Mouse (Mus musculus) embryonic stem cell, embryonic (primary cell): ENCODE results near the gene Tmem106a.
"Not testable (repeated sequence)": the region's sequence is repeated elsewhere in the genome, so short reads cannot be mapped to it uniquely, and the experiment has no call there.

ENCODE experiments used
- CTCF ChIA-PET, 4 experiments: fragments of 300-600 bp in 2 of 4; fragments of 350-600 bp in 2 of 4; sonication (Branson Sonifier 250); formaldehyde crosslinking; loops; one replicate each; lab custom pipeline; 2022; ENCODE audit warnings: inconsistent platforms in 2 of 4; lab: Charles Lee
- POLR2A ChIA-PET, 4 experiments: fragments of 300-600 bp in 2 of 4; fragments of 350-600 bp in 2 of 4; sonication (Branson Sonifier 250); formaldehyde crosslinking; loops; one replicate each; lab custom pipeline; 2022; ENCODE audit warnings: antibody characterized with exemption in 4 of 4, inconsistent platforms in 1 of 4; lab: Charles Lee

Tmem106a gene

DNA sequence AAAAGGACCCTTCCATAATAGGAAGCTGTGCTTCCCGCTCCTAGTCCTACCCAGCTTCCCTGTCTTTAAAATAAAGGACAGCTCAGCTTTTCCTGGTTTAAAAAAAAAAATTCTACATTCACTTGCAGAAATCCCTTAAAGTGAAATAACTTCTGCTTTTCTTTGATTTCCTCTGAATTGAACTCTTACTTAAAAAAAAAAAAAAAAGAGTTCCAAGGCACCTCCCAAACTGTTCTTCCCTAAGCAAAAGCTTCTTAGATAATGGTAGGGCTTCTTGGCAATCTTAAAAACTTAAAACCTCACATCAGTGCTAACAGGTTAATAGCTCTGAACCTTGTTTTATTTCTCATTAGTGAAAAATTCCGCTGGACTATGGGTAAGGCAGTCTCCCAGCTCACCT lies 1.2 kb downstream of the Tmem106a start:
- ChIA-PET POLR2A (interaction anchor here (0.6 to 47.2 kb wide), 53 partner anchors 6 to 141 kb away, joined by 3 to 978 read pairs (median 6); partner anchors contain the start of genes Brca1 (in 3 of the 4), Nbr1 (in 3 of the 4), Rdm1 (in 2 of the 4) and Rpl27 (in 1 of the 4)), CTCF (interaction anchor here (0.6 to 2.9 kb wide), 14 partner anchors 8 to 1015 kb away, joined by 3 to 12 read pairs (median 5); no protein-coding TSS in a partner anchor)

DNA sequence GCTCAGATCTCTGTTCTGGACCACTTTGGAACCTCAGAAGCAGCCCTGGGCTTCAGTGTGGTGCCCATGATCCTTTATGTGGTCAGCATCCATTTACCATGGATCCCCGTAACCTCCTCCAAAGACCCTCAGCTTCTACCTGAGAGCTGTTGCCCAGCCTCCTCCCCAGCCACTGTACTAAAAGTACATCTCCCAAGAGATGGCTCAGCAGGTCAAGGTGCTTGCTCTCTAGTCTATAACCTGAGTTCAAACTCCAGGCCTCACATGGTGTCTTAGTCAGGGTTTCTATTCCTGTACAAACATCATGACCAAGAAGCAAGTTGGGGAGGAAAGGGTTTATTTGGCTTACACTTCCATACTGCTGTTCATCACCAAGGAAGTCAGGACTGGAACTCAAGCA lies 3.0 kb downstream of the Tmem106a start:
- CTCF ChIA-PET, result interaction anchor here in 3 of 4 experiments (0.6 to 2.9 kb wide), 6 partner anchors 9 to 84 kb away, joined by 3 to 18 read pairs (median 4); partner anchors contain the start of gene Gm11634 (in 1 of the 3)
- POLR2A ChIA-PET, result interaction anchor here in 3 of 4 experiments (0.7 to 47.2 kb wide), 14 partner anchors 4 to 106 kb away, joined by 3 to 978 read pairs (median 4); partner anchors contain the start of genes Brca1 (in 2 of the 3), Nbr1 (in 2 of the 3), Gm11634 (in 1 of the 3) and Rdm1 (in 1 of the 3)

DNA sequence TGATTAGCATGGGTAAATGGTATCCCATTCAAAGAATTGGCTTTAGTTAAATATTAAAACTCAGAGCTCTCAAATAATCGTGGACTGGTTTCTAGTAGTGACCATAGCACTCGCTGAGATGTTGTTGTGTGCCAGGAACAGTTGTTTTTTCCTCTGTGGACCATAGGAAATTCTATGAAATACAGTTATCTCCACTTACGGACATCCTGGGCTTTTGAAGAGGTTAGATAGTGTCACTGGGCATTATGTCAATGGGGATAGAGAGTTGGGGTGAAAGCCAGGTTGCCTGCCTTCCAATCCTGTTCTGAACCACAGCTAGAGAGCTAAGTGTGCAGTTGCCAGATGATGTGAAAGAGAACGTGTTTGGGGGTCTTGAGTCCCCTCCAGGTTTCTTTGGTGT lies 3.8 kb downstream of the Tmem106a start:
- POLR2A ChIA-PET, result interaction anchor here in 3 of 4 experiments (0.7 to 47.2 kb wide), 16 partner anchors 4 to 107 kb away, joined by 3 to 978 read pairs (median 13); partner anchors contain the start of genes Nbr1 (in 2 of the 3), Brca1 (in 1 of the 3), Gm11634 (in 1 of the 3) and Rdm1 (in 1 of the 3)
- CTCF ChIA-PET, result interaction anchor here in 1 of 4 experiments (0.6 to 1.7 kb wide), 2 partner anchors 17 to 166 kb away, joined by 3 to 5 read pairs; no protein-coding TSS in a partner anchor

DNA sequence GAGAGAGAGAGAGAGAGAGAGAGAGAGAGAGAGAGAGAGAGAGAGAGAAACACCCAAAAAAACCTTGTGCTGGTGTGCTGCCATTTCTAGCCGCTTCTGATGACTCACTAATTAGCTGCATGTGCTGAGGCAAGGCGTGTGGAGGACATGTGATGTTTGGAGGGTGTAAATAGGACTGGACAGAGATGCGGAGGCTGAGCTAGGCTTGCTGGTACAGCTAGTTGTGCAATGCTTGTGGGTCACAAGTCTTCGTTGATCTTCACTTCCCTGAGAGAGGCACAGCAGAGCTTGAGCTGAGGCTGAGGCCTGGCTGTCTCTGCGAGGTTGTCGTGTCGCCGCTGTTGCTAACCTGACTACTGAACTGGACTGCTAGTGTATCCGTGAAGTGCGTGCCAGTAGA lies 5.6 kb downstream of the Tmem106a start:
- ChIA-PET POLR2A (interaction anchor here (0.6 to 47.2 kb wide), 28 partner anchors 8 to 252 kb away, joined by 3 to 978 read pairs (median 5); partner anchors contain the start of genes Nbr1 (in 2 of the 4), Brca1 (in 1 of the 4), Gm11634 (in 1 of the 4) and Rdm1 (in 1 of the 4)), CTCF (interaction anchor here in 3 of 4 experiments (0.5 to 5.5 kb wide), 4 partner anchors 11 to 214 kb away, joined by 3 to 73 read pairs (median 8); no protein-coding TSS in a partner anchor)

DNA sequence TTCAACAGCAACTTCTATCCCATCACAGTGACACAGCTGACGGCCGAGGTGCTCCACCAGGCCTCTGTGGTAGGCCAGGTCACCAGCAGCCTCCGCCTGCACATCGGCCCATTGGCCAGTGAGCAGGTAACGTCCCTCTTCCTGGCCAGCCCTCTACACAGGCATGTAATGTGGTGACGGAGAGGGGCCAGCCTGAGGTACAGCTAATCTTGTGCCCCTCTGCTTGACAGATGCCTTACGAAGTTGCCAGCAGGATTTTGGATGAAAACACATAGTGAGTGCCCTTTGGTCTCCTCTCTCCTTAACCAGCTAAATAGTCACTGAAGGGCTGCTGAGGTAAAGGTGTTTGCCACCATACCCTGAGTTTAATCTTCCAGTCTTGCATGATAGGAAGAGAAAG lies 6.8 kb downstream of the Tmem106a start:
- ChIA-PET POLR2A (interaction anchor here in 2 of 4 experiments (0.7 to 47.2 kb wide), 20 partner anchors 9 to 205 kb away, joined by 3 to 978 read pairs (median 6); partner anchors contain the start of genes Nbr1 (in 2 of the 2), Rdm1 (in 2 of the 2), Brca1 (in 1 of the 2) and Gm11634 (in 1 of the 2)), CTCF (interaction anchor here in 1 of 4 experiments (5.5 kb wide), 1 partner anchor 12 kb away, joined by 73 read pairs; no protein-coding TSS in a partner anchor)

DNA sequence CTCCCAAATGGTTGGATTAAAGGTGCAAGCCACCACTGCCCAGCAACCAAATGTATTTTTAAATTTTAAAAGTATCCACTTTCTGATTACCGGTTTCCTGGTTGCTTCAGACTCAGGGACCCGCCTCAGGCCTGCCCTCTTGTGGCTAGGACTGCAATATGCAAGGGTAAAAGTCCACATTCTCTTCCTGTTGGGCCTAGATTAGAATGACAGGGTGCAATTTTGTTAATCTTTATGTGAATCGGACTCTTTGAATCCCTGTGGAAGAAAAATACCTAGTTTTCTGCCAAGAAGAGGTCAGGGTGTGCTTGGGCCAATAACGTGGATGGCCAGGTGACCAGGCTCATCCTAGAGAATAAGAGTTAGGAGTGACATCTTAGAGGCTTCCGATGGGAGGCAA lies 7.4 kb downstream of the Tmem106a start:
- ChIA-PET POLR2A (interaction anchor here (0.7 to 47.2 kb wide), 45 partner anchors 8 to 1062 kb away, joined by 3 to 978 read pairs (median 9); partner anchors contain the start of genes Rdm1 (in 4 of the 4), Brca1 (in 2 of the 4), Nbr1 (in 2 of the 4) and Tmem106a (in 2 of the 4)), CTCF (interaction anchor here in 2 of 4 experiments (0.7 to 5.5 kb wide), 7 partner anchors 13 to 122 kb away, joined by 3 to 73 read pairs (median 7); no protein-coding TSS in a partner anchor)

DNA sequence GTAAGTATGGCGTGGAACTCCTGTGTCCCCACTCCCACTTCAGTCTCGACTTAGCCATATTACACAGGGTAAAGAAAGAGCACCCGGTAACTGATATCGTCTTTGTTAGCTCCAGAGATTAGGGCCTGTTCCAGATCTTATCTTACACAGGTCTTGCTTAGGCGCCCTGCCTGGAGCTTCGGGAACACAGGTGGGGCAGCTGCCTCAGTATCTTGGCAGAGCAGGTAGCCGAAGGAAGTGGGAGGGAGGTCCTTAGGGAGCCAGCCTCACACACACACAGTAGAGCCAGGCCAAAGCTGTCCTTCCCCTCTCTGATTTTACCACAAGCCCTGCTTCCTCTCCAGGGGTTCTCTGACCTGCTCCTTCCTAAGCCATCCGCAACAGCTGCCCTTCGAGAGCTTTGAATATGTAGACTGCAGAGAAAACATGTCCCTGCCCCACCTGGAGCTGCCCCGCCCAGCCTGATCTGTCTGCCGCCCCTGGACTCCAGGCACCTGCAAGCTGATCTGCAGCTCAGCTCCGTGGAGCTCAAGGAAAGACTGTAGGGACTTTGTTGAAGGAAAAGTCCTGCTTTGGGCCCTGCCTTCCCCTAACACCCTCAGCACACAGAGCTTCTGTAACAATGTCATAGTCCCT lies 8.1 kb downstream of the Tmem106a start:
- CTCF ChIA-PET, result interaction anchor here (0.5 to 5.5 kb wide), 24 partner anchors 8 to 244 kb away, joined by 3 to 73 read pairs (median 4); partner anchors contain the start of genes Rpl27 (in 2 of the 4), Tmem106a (in 2 of the 4), Dhx8 (in 1 of the 4) and Nbr1 (in 1 of the 4)
- POLR2A ChIA-PET, result interaction anchor here (0.6 to 47.2 kb wide), 79 partner anchors 8 to 1062 kb away, joined by 3 to 978 read pairs (median 6); partner anchors contain the start of genes Rdm1 (in 4 of the 4), Rpl27 (in 3 of the 4), Tmem106a (in 3 of the 4) and Brca1 (in 2 of the 4)

DNA sequence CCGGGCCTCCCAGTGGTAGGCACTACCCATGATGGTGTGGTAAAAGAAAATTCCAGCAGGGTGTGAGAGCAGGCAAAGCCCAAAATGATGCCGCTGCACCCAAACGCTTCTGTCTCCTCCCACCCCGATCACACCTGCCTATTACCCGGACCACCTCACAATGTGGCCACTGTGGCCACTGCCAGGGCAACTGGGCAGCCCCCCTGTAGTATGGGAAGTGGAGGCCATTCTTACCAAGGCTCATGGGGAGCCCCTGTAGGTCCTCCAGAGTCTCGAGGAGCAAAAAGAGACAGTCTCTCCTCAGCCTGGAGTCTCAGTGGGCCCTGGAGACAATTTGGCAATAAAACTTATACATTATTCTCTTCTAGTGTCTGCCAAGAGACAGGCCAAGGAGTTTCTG lies 17.1 kb downstream of the Tmem106a start, which contains the start of gene Gm11634:
Gene Gm11634, minus strand, starts transcription at position 101 of the 400 bp plus-strand sequence.
- ChIA-PET POLR2A (interaction anchor here in 2 of 4 experiments (0.7 to 47.2 kb wide), 26 partner anchors 9 to 204 kb away, joined by 3 to 978 read pairs (median 6); partner anchors contain the start of genes Arl4d (in 1 of the 2), Brca1 (in 1 of the 2), Nbr1 (in 1 of the 2) and Rdm1 (in 1 of the 2)), CTCF (interaction anchor here in 2 of 4 experiments (0.7 to 0.9 kb wide), 2 partner anchors 15 to 179 kb away, joined by 3 read pairs; no protein-coding TSS in a partner anchor)

DNA sequence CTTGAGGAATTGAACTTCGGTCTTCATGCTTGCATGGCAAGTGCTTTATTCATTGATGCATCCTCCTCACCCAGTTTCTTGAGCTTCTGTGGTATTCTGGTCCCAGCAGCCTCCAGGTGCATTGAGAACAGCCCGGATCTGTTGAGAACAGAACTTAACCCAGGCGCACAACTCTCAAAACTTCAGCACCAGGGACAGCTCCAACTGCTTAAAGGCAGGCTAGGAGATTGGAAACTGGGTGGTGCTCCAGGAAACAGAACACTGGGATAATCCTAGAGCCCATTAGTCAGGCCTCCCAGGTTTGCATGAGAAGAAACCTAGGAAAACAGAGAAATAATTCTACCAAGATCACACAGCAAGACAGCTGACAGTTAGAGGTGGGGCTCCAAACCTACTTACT lies 20.4 kb downstream of the Tmem106a start:
- POLR2A ChIA-PET, result interaction anchor here (0.7 to 47.2 kb wide), 37 partner anchors 9 to 207 kb away, joined by 3 to 978 read pairs (median 5); partner anchors contain the start of genes Rdm1 (in 3 of the 4), Tmem106a (in 3 of the 4), Brca1 (in 1 of the 4) and Dhx8 (in 1 of the 4)
- CTCF ChIA-PET, result interaction anchor here in 2 of 4 experiments (0.6 to 1.4 kb wide), 3 partner anchors 12 to 56 kb away, joined by 3 to 4 read pairs (median 3); partner anchors contain the start of gene Tmem106a (in 1 of the 2)

DNA sequence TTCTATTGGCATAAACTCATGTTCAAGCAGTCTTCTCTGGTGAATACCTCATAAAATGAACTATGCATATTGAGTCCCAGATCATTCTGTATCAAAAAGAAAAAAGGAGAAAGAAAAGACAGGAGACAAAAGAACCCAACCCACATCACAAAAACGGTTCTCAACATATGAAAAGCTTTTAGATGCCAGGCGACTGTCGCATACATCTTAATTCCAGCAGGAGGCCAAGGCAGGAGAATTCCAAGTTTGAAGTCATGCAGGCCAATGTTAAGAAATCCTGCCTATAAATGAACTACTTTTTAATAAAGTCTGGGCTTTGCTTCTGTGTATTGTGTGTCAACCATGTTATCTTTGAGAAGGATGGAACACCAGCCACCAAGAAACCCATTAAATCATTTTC lies 22.1 kb downstream of the Tmem106a start:
- ChIA-PET POLR2A (interaction anchor here (0.6 to 47.2 kb wide), 53 partner anchors 8 to 1128 kb away, joined by 3 to 978 read pairs (median 11); partner anchors contain the start of genes Rdm1 (in 4 of the 4), Tmem106a (in 4 of the 4), Nbr1 (in 3 of the 4) and Brca1 (in 2 of the 4)), CTCF (interaction anchor here in 2 of 4 experiments (0.6 to 1.8 kb wide), 2 partner anchors 14 to 24 kb away, joined by 3 to 5 read pairs; no protein-coding TSS in a partner anchor)

DNA sequence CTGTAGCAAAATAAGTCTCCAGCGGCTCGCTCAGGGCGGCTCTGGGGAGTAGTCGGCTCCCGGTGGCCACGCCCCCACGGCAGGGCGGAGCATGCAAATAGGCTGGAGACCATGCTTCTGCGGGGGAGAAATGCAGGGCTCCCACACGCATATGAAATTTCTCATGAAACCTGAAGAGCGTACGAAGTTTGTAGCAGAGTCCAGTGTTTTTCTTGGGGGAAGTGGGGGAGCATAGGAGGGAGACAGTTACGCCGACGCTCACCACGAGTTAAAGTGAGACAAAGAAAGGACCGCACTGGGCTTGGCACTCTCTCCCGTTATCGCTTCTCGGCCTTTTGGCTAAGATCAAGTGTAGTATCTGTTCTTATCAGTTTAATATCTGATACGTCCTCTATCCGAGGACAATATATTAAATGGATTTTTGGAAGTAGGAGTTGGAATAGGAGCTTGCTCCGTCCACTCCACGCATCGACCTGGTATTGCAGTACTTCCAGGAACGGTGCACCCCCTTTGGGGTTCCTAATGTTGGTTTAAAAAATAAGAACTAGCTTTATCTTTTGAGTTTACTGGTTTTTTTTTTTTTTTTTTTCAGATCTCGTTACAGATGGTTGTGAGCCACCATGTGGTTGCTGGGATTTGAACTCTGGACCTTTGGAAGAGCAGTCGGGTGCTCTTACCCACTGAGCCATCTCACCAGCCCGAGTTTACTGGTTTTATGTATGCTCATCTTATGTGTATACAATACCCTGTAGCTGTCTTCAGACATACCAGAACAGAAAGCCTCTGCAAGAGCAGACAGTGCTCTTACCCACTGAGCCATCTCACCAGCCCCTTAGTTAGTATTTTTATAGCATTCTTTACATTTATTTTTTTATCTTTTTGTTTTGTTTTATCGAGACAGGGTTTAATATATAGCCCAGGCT lies 22.8 kb downstream of the Tmem106a start:
- POLR2A ChIA-PET, result interaction anchor here (0.6 to 47.2 kb wide), 98 partner anchors 9 to 984 kb away, joined by 3 to 978 read pairs (median 5); partner anchors contain the start of genes Rdm1 (in 4 of the 4), Tmem106a (in 4 of the 4), Nbr1 (in 3 of the 4) and Arl4d (in 2 of the 4)
- CTCF ChIA-PET, result interaction anchor here in 3 of 4 experiments (0.6 to 1.8 kb wide), 5 partner anchors 14 to 38 kb away, joined by 3 to 7 read pairs (median 5); no protein-coding TSS in a partner anchor

DNA sequence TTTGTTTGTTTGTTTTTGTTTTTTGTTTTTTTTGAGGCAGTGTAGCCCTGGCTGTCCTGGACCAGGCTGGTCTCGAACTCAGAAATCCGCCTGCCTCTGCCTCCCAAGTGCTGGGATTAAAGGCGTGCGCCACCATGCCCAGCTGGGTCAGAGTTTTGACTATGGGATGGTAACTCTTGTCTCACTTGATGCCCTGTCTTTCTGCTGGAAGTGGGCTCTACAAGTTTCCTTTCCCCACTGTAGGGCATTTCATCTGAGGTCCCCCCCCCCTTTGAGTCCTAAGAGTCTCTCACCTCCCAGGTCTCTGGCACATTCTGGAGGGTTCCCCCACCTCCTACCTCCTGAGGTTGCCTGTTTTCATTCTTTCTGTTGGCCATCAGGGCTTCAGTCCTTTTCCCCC lies 25.1 kb downstream of the Tmem106a start:
- CTCF ChIA-PET, result not testable (repeated sequence)
- POLR2A ChIA-PET, result interaction anchor here in 3 of 4 experiments (0.7 to 2.0 kb wide), 5 partner anchors 19 to 1309 kb away, joined by 3 to 5 read pairs (median 4); partner anchors contain the start of gene Tmem106a (in 1 of the 3)

DNA sequence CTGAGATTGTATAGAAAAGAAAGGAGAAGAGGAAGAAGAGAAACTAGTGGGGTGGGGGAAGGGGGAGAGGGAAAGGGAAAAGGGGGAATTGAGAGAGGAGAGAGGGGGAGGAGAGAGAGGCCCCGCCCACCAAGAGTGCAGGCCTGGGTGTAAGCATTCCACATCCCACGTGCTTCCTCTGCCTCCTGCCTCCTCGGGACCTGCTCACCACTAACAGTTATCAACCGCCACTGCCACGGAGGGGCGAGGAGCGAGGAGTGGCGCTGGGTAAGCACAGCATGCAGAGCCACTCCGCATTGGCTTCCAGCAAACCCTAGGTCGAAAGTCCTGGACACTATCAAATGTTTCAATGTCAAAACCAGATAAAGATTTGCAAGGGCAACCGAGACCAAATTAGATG lies 28.4 kb downstream of the Tmem106a start:
- CTCF ChIA-PET, result no interaction called here
- POLR2A ChIA-PET, result interaction anchor here in 3 of 4 experiments (0.5 to 6.7 kb wide), 12 partner anchors 11 to 58 kb away, joined by 3 to 85 read pairs (median 4); partner anchors contain the start of gene Rdm1 (in 3 of the 3)

DNA sequence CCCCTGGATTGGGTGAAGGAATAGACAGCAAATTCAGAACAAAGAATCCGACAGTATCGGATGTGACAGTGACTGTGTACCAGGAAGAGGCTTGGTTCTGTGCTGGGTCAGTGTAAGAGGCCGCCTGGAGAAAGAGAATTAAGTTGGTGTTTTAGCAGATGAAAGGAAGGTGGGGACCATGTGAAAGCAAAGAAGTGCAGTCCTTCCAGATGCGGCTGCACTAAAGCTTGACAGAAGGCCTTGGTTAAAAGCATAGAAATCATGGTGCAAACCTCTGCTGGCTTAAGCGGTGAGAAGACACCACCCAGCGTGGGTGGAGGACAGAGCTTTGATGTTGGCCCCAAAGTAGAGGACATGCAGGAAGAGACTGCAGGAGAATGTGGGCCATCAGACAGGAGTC lies 31.6 kb downstream of the Tmem106a start:
- ChIA-PET POLR2A (interaction anchor here (0.6 to 6.7 kb wide), 49 partner anchors 9 to 1247 kb away, joined by 3 to 85 read pairs (median 5); partner anchors contain the start of genes Rdm1 (in 4 of the 4), Gm11634 (in 2 of the 4), Nbr1 (in 2 of the 4) and Rnd2 (in 2 of the 4)), CTCF (interaction anchor here in 1 of 4 experiments (0.9 to 1.0 kb wide), 2 partner anchors 8 to 37 kb away, joined by 4 to 5 read pairs; no protein-coding TSS in a partner anchor)

DNA sequence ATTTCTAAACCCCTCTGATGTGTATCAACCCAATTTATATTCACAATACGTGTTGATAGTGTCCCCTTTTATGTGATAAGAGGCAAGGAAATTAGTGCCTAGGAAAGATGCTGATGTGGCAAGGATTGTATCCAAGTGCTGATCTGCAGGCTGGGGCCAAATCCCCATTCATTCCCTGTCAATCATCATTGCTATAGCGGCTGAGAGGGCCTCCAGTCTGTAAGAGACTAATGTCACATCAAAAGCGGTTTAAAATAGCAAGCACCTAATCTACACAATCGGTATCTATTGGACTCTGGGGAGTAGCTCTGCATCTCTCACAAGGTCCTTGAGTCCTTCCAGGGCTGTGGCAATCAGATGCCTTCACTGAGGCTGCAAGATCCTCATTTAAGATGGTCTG lies 32.1 kb downstream of the Tmem106a start:
- ChIA-PET POLR2A (interaction anchor here (0.9 to 6.7 kb wide), 28 partner anchors 8 to 172 kb away, joined by 3 to 85 read pairs (median 6); partner anchors contain the start of genes Rdm1 (in 4 of the 4), Nbr1 (in 2 of the 4), Brca1 (in 1 of the 4) and Rnd2 (in 1 of the 4)), CTCF (no interaction called here)
